Mouse (Mus musculus) liver, adult 2 months (tissue): ENCODE data around the gene Il17rd.

ENCODE experiments used
- CTCF ChIP-seq: fragments of 200-500 bp; IDR thresholded peaks from 2 replicates; pipeline ENCODE4 v1.5.1; 2011; ENCODE audit warnings: low read depth, low read length, control low read depth
- POLR2A ChIP-seq: fragments of 200-500 bp; IDR thresholded peaks from 2 replicates; pipeline ENCODE4 v1.6.1; 2011; ENCODE audit warnings: low read length, control low read depth; ENCODE audit not compliant: insufficient read depth; ENCODE audit errors: extremely low read depth

GRCm38 (mm10) chr14:27051511-27051895, 12.8 kb downstream of the Il17rd start:
- TF ChIP-seq CTCF (no peak), POLR2A (no peak)
